Mouse (Mus musculus) limb, embryonic 11.5 days (tissue): ENCODE measurements around the gene Nat10. TPM values are rescaled to one million over a fixed set of nuclear protein-coding genes. Genes with fewer than 3 reads are reported as not detected.

Experiments
- ATAC-seq: fragments of 200-750 bp; cut with Nextera tagmentation; 2 replicates; pipeline ENCODE4 v1.8.0; 2017; ENCODE audit warnings: low read depth; ENCODE audit not compliant: insufficient number of reproducible peaks, low FRiP score, low TSS enrichment
- DNase-seq: peaks from one replicate; pipeline ENCODE4 v3.0.0-alpha.2; 2015; ENCODE audit warnings: low spot score
- H3K27ac ChIP-seq: fragments of 300-500 bp; sonication (generic); replicated peaks from 2 replicates; pipeline ENCODE4 v1.5.1; 2014; ENCODE audit warnings: low read depth, mild to moderate bottlenecking, low read length
- H3K27me3 ChIP-seq: fragments of 300-500 bp; sonication (generic); 2 replicates; pipeline ENCODE4 v1.6.1; 2014; ENCODE audit warnings: mild to moderate bottlenecking, low read length, mixed read lengths; ENCODE audit not compliant: control insufficient read depth, insufficient read depth
- H3K36me3 ChIP-seq: fragments of 300-500 bp; sonication (generic); 2 replicates; pipeline ENCODE4 v1.6.1; 2014; ENCODE audit warnings: mild to moderate bottlenecking, low read length, moderate library complexity, mixed read lengths; ENCODE audit not compliant: control insufficient read depth, insufficient read depth
- H3K4me1 ChIP-seq: fragments of 300-500 bp; sonication (generic); 2 replicates; pipeline ENCODE4 v1.6.1; 2014; ENCODE audit warnings: low read length, mixed read lengths; ENCODE audit not compliant: control insufficient read depth, insufficient read depth
- H3K4me2 ChIP-seq: fragments of 300-500 bp; sonication (generic); 2 replicates; pipeline ENCODE4 v1.6.1; 2014; ENCODE audit warnings: low read depth, mild to moderate bottlenecking, moderate library complexity; ENCODE audit not compliant: severe bottlenecking
- H3K4me3 ChIP-seq: fragments of 300-500 bp; sonication (generic); 2 replicates; pipeline ENCODE4 v1.5.1; 2014; ENCODE audit warnings: low read depth, low read length
- H3K9ac ChIP-seq: fragments of 300-500 bp; sonication (generic); 2 replicates; pipeline ENCODE4 v1.6.1; 2014; ENCODE audit warnings: mild to moderate bottlenecking, low read length
- H3K9me3 ChIP-seq: fragments of 300-500 bp; sonication (generic); 2 replicates; pipeline ENCODE4 v1.6.1; 2016; ENCODE audit warnings: low read length; ENCODE audit not compliant: control insufficient read depth
- WGBS: fragments of 180-500 bp; shearing (Covaris S2); extraction: QIAGEN DNeasy Blood & Tissue Kit; methylation state at CpG from one replicate; pipeline ENCODE4 v1.1.7; 2014; 5-methylcytosine and 5-hydroxymethylcytosine counted together
- polyA plus RNA-seq: library from polyadenylated mRNA; unstranded; fragments of >200 nt; fragmentation: Nextera tagmentation; extraction: Ambion mirVana; gene quantifications from 2 replicates; pipeline ENCODE4 v1.2.1, GENCODE M21; 2014

Nat10 gene
- polyA plus RNA-seq, 1 experiment from 2014 or later: 29.4 TPM

GRCm38 (mm10) chr2:103696177-103696576, 64.9 kb downstream of the Nat10 start:
- H3K9me3 ChIP-seq: no peaks in the 10 kb centered on the region
- H3K4me1 ChIP-seq: peaks cover 22% of the 10 kb centered on the region
- ATAC-seq: no peak
- no peak overlapping the region for H3K9ac ChIP-seq
- H3K36me3 ChIP-seq: no peaks in the 10 kb centered on the region
- peak overlapping the region; percentile 59 for H3K27ac ChIP-seq
- no peak overlapping the region for H3K4me2 ChIP-seq
- WGBS: 58% methylated on average over 3 of the region's 3 CpGs
- no peak for DNase-seq
- H3K27me3 ChIP-seq: no peaks in the 10 kb centered on the region
- no peak overlapping the region for H3K4me3 ChIP-seq

- H3K27ac ChIP-seq: peak overlapping the region; percentile 68
- no peaks in the 10 kb centered on the region for H3K9me3 ChIP-seq
- 34% methylated on average over 4 of the region's 4 CpGs for WGBS
- H3K4me3 ChIP-seq: no peak overlapping the region
- no peaks in the 10 kb centered on the region for H3K27me3 ChIP-seq
- ATAC-seq (no peak), DNase-seq (peak; percentile 47)
- H3K9ac ChIP-seq: 0 out of 2 replicates have a peak overlapping the region, but pooled peaks have one; percentile 4
- H3K4me2 ChIP-seq: no peak overlapping the region
- H3K4me1 ChIP-seq: peaks cover 23% of the 10 kb centered on the region
- no peaks in the 10 kb centered on the region for H3K36me3 ChIP-seq
Observed at GRCm38 (mm10) chr2:103694777-103695563, 66.1 kb downstream of the Nat10 start.

GRCm38 (mm10) chr2:103692810-103693209, 68.3 kb downstream of the Nat10 start:
- DNase-seq (no peak), ATAC-seq (no peak)
- 85% methylated on average over 1 of the region's 1 CpGs for WGBS
- no peak overlapping the region for H3K4me3 ChIP-seq
- H3K27ac ChIP-seq: no peak overlapping the region
- peaks cover 23% of the 10 kb centered on the region for H3K4me1 ChIP-seq
- H3K4me2 ChIP-seq: no peak overlapping the region
- H3K27me3 ChIP-seq: no peaks in the 10 kb centered on the region
- H3K9ac ChIP-seq: no peak overlapping the region
- H3K9me3 ChIP-seq: no peaks in the 10 kb centered on the region
- no peaks in the 10 kb centered on the region for H3K36me3 ChIP-seq

GRCm38 (mm10) chr2:103691278-103691677, 69.8 kb downstream of the Nat10 start:
- WGBS: 87% methylated on average over 1 of the region's 1 CpGs
- no peak for DNase-seq
- no peaks in the 10 kb centered on the region for H3K36me3 ChIP-seq
- no peaks in the 10 kb centered on the region for H3K27me3 ChIP-seq
- no peak overlapping the region for H3K4me3 ChIP-seq
- H3K27ac ChIP-seq: no peak overlapping the region
- no peak overlapping the region for H3K9ac ChIP-seq
- H3K4me2 ChIP-seq: no peak overlapping the region
- H3K9me3 ChIP-seq: no peaks in the 10 kb centered on the region
- no peak for ATAC-seq
- peaks cover 20% of the 10 kb centered on the region for H3K4me1 ChIP-seq

GRCm38 (mm10) chr2:103690828-103691227, 70.2 kb downstream of the Nat10 start:
- H3K27ac ChIP-seq: no peak overlapping the region
- no peak overlapping the region for H3K4me3 ChIP-seq
- H3K36me3 ChIP-seq: no peaks in the 10 kb centered on the region
- peaks cover 16% of the 10 kb centered on the region for H3K4me1 ChIP-seq
- no peaks in the 10 kb centered on the region for H3K27me3 ChIP-seq
- ATAC-seq (no peak), DNase-seq (no peak)
- H3K9me3 ChIP-seq: no peaks in the 10 kb centered on the region
- H3K4me2 ChIP-seq: no peak overlapping the region
- no peak overlapping the region for H3K9ac ChIP-seq
- 57% methylated on average over 5 of the region's 5 CpGs for whole genome bisulfite sequencing

- ATAC-seq (no peak), DNase-seq (no peak)
- H3K27me3 ChIP-seq: no peaks in the 10 kb centered on the region
- no peak overlapping the region for H3K4me3 ChIP-seq
- no peaks in the 10 kb centered on the region for H3K36me3 ChIP-seq
- H3K27ac ChIP-seq: no peak overlapping the region
- peaks cover 15% of the 10 kb centered on the region; the same call in 1 of the 2 replicates for H3K4me1 ChIP-seq
- WGBS: 81% methylated on average over 6 of the region's 6 CpGs
- no peaks in the 10 kb centered on the region for H3K9me3 ChIP-seq
- no peak overlapping the region for H3K4me2 ChIP-seq
- no peak overlapping the region for H3K9ac ChIP-seq
Observed at GRCm38 (mm10) chr2:103690425-103690824, 70.6 kb downstream of the Nat10 start.

GRCm38 (mm10) chr2:103687888-103688287, 73.2 kb downstream of the Nat10 start:
- Histone ChIP-seq H3K4me3 (no peak overlapping the region), H3K4me2 (no peak overlapping the region), H3K27ac (no peak overlapping the region), H3K4me1 (peaks cover 17% of the 10 kb centered on the region; the same call in 1 of the 2 replicates), H3K27me3 (no peaks in the 10 kb centered on the region), H3K9ac (no peak overlapping the region), H3K36me3 (no peaks in the 10 kb centered on the region), H3K9me3 (no peaks in the 10 kb centered on the region)
- DNase-seq: no peak
- no peak for ATAC-seq

- H3K9me3 ChIP-seq: no peaks in the 10 kb centered on the region
- H3K27ac ChIP-seq: no peak overlapping the region
- no peaks in the 10 kb centered on the region for H3K36me3 ChIP-seq
- H3K27me3 ChIP-seq: no peaks in the 10 kb centered on the region
- H3K4me2 ChIP-seq: no peak overlapping the region
- DNase-seq (no peak), ATAC-seq (no peak)
- H3K4me3 ChIP-seq: no peak overlapping the region
- H3K9ac ChIP-seq: no peak overlapping the region
- H3K4me1 ChIP-seq: peaks cover 17% of the 10 kb centered on the region; the same call in 1 of the 2 replicates
Observed at GRCm38 (mm10) chr2:103687143-103687542, 73.9 kb downstream of the Nat10 start.
